Mouse (Mus musculus) lung, embryonic 15.5 days (tissue): ENCODE measurements around the gene Tmem119. TPM values are rescaled to one million over a fixed set of nuclear protein-coding genes. Genes with fewer than 3 reads are reported as not detected.
"Not testable (repeated sequence)": the region's sequence is repeated elsewhere in the genome, so short reads cannot be mapped to it uniquely, and the experiment has no call there.

Experiments used
- ATAC-seq: fragments of 200-750 bp; cut with Nextera tagmentation; 2 replicates; pipeline ENCODE4 v1.8.0; 2017; ENCODE audit warnings: moderate number of reproducible peaks, borderline replicate concordance; ENCODE audit not compliant: low FRiP score, low TSS enrichment; ENCODE audit errors: extremely low read depth
- H3K27ac ChIP-seq: fragments of 300-500 bp; sonication (generic); 2 replicates; pipeline ENCODE4 v1.5.1; 2015; ENCODE audit warnings: moderate library complexity, mild to moderate bottlenecking, inconsistent platforms
- H3K27me3 ChIP-seq: fragments of 300-500 bp; sonication (generic); 2 replicates; pipeline ENCODE4 v1.6.1; 2015; ENCODE audit warnings: inconsistent platforms
- H3K36me3 ChIP-seq: fragments of 300-500 bp; sonication (generic); 2 replicates; pipeline ENCODE4 v1.6.1; 2015; ENCODE audit warnings: inconsistent platforms
- H3K4me1 ChIP-seq: fragments of 300-500 bp; sonication (generic); 2 replicates; pipeline ENCODE4 v1.6.1; 2015; ENCODE audit warnings: inconsistent platforms
- H3K4me2 ChIP-seq: fragments of 300-500 bp; sonication (generic); 2 replicates; pipeline ENCODE4 v1.6.1; 2015; ENCODE audit warnings: inconsistent platforms, mild to moderate bottlenecking, moderate library complexity
- H3K4me3 ChIP-seq: fragments of 300-500 bp; sonication (generic); 2 replicates; pipeline ENCODE4 v1.5.1; 2015; ENCODE audit warnings: mild to moderate bottlenecking, inconsistent platforms
- H3K9ac ChIP-seq: fragments of 300-500 bp; sonication (generic); 2 replicates; pipeline ENCODE4 v1.6.1; 2015; ENCODE audit warnings: inconsistent platforms
- H3K9me3 ChIP-seq: fragments of 300-500 bp; sonication (generic); 2 replicates; pipeline ENCODE4 v1.6.1; 2016; ENCODE audit warnings: inconsistent platforms
- WGBS: fragments of 180-500 bp; shearing (Covaris S2); methylation state at CpG from one replicate; pipeline ENCODE4 v1.1.7; 2015; 5-methylcytosine and 5-hydroxymethylcytosine counted together
- polyA plus RNA-seq: library from polyadenylated mRNA; unstranded; fragments of >200 nt; fragmentation: Nextera tagmentation; extraction: Ambion mirVana; gene quantifications from 2 replicates; pipeline ENCODE4 v1.2.1, GENCODE M21; 2015

Gene Tmem119
- polyA plus RNA-seq, 1 experiment from 2014 or later = 48.1 TPM

DNA sequence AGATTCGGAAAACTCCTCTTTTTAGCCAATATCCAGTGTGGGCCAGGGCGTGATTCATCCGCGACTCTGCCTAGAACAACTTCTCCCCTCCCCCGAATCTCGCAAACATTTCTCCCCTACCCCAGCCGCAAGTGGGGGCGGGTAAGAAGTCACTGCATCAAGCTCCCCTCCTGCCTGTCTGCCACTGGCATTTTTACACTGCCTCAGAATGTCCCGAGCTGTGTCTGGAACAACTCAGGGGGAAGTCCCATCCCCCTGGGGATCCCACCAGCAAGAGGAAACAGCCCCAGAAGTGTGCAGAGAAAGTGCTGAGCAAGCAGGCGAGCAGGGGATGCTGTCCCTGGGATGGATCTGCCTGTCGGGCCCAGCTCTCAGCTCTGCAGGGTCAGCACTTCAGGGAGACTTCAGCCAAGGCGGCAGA lies 16.7 kb downstream of the Tmem119 start:
- Histone ChIP-seq H3K36me3 (no peaks in the 10 kb centered on the region), H3K9me3 (no peaks in the 10 kb centered on the region), H3K27ac (peak overlapping the region; percentile 89), H3K4me1 (peaks cover 26% of the 10 kb centered on the region), H3K9ac (no peak overlapping the region), H3K4me3 (peak overlapping the region; percentile 5; the same call in 1 of the 2 replicates), H3K27me3 (peaks cover 4% of the 10 kb centered on the region; the same call in 1 of the 2 replicates), H3K4me2 (peak overlapping the region; percentile 29; the same call in 1 of the 2 replicates)
- 11% methylated on average over 12 of the region's 12 CpGs for WGBS
- peak; percentile 72 for ATAC-seq

DNA sequence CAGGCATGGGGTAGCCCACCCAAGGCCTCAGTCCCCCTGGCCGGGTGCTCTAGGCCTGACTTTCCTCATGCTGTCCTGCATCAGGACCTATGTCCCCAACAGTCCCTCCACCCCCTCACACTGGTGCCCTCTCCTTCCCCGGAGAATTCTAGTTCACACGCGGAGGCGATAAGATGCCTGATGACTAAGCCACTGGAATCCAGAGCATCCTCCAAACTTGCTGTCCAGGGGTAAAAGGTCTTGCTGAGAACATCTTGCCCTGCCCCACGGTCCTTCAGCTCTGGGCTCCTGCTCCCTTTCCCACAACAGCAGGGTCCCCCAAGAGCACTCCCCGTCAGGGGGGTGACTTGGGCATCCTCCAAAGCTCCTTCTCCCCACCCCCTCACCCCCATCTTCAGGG lies 17.7 kb downstream of the Tmem119 start:
- Histone ChIP-seq H3K36me3 (no peaks in the 10 kb centered on the region), H3K9ac (no peak overlapping the region), H3K4me1 (peaks cover 23% of the 10 kb centered on the region), H3K27ac (peak overlapping the region; percentile 89), H3K4me3 (no peak overlapping the region), H3K9me3 (no peaks in the 10 kb centered on the region), H3K4me2 (no peak overlapping the region), H3K27me3 (peaks cover 4% of the 10 kb centered on the region; the same call in 1 of the 2 replicates)
- ATAC-seq = no peak
- WGBS = 76% methylated on average over 7 of the region's 7 CpGs

DNA sequence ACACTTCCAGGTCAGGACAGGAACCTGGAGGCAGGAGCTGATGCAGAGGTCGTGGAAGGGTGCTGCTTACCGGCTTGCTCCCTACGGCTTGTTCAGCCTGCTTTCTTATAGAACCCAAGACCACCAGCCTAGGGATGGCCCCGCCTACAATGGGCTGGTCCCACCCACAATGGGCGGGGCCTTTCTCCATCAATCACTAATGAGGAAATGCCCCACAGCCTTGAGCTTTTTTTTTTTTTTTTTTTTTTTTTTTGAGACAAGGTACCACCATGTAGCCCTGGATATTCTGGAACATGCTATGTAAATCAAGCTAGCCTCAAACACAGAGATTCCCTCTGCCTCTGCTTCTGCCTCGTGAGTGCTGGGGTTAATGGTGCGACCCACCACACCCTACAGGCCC lies 18.4 kb downstream of the Tmem119 start:
- Histone ChIP-seq H3K36me3 (peaks cover 4% of the 10 kb centered on the region), H3K27me3 (peaks cover 4% of the 10 kb centered on the region; the same call in 1 of the 2 replicates), H3K9me3 (no peaks in the 10 kb centered on the region), H3K4me2 (no peak overlapping the region), H3K27ac (no peak overlapping the region), H3K9ac (no peak overlapping the region), H3K4me1 (peaks cover 23% of the 10 kb centered on the region), H3K4me3 (no peak overlapping the region)
- no peak for ATAC-seq
- 78% methylated on average over 7 of the region's 7 CpGs for WGBS

DNA sequence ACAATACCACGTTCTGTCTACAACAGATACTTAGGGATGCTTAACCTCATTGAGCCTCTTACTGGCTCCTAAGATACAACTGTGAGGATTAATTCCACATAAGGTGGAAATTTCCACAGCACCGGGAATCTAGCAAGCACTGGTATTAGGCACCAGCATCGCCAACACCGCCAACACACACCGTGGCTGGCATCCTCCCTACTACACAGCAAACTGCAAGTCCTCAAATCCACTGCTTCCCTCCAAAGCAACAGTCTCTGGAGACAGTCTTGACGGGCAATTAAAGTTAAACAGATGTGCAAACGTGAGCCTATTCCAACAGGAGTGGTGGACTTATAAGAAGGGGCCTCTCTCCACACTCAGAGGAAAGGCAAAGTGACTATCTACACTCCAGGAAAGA lies 19.1 kb downstream of the Tmem119 start:
- WGBS = 78% methylated on average over 7 of the region's 7 CpGs
- peaks cover 9% of the 10 kb centered on the region for H3K36me3 ChIP-seq
- peaks cover 4% of the 10 kb centered on the region; the same call in 1 of the 2 replicates for H3K27me3 ChIP-seq
- no peak overlapping the region for H3K4me3 ChIP-seq
- H3K9me3 ChIP-seq = no peaks in the 10 kb centered on the region
- H3K27ac ChIP-seq = no peak overlapping the region
- no peak overlapping the region for H3K4me2 ChIP-seq
- H3K4me1 ChIP-seq = peaks cover 23% of the 10 kb centered on the region
- ATAC-seq = no peak
- no peak overlapping the region for H3K9ac ChIP-seq

DNA sequence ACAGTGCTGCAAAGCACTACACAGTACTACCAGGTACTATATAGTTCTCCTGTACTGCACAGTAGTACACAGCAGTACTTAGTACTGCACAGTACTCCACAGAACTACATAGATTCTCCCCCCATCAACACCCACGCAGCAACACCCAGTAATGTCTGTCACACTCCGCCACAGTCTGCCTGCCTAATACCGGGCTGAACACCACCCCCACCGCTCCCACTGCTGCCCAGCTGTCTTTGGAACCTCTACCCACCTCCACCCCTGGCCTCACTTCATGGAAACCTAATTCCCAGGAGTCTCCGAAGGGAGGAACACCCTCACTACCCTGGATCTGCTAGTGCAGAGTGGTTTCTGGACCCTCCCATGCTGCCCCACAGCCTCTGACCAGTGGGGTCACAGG lies 19.6 kb downstream of the Tmem119 start:
- peaks cover 4% of the 10 kb centered on the region; the same call in 1 of the 2 replicates for H3K27me3 ChIP-seq
- no peak for ATAC-seq

DNA sequence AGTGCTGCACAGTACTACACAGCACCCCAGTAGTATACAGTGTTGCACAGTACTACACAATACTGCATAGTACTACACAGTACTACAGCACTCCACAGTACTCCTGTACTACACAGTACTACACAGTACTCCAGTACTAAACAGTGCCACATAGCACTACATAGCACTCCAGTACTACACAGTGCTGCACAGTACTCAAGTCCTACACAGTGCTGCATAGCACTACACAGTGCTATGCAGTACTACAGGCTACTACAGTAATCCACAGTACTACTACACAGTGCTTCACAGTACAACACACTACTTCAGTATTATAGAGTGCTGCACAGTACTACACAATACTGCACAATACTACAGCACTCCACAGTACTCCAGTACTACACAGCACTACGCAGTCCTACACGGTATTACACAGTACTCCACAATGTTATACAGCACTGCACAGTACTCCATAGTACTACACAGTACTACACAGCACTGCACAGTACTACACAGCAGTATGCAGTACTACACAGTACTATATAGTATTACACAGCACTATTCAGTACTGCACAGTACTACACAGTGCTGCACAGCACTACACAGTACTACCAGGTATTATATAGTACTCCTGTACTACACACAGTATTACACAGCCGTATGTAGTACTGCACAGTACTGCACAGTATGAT lies 20.1 kb downstream of the Tmem119 start:
- Histone ChIP-seq H3K27me3 (peaks cover 4% of the 10 kb centered on the region; the same call in 1 of the 2 replicates), H3K4me3 (no peak overlapping the region), H3K4me2 (no peak overlapping the region), H3K27ac (no peak overlapping the region), H3K4me1 (peaks cover 23% of the 10 kb centered on the region), H3K9ac (no peak overlapping the region), H3K9me3 (no peaks in the 10 kb centered on the region), H3K36me3 (peaks cover 19% of the 10 kb centered on the region)
- no peak for ATAC-seq
- 95% methylated on average over 3 of the region's 3 CpGs for WGBS

More for the DNA sequence above, 19.6 kb downstream of the Tmem119 start:
- peaks cover 23% of the 10 kb centered on the region for H3K4me1 ChIP-seq
- H3K27ac ChIP-seq = no peak overlapping the region
- H3K9ac ChIP-seq = no peak overlapping the region
- H3K36me3 ChIP-seq = peaks cover 14% of the 10 kb centered on the region
- no peak overlapping the region for H3K4me3 ChIP-seq
- no peak overlapping the region for H3K4me2 ChIP-seq
- 81% methylated on average over 5 of the region's 5 CpGs for WGBS
- H3K9me3 ChIP-seq = no peaks in the 10 kb centered on the region

DNA sequence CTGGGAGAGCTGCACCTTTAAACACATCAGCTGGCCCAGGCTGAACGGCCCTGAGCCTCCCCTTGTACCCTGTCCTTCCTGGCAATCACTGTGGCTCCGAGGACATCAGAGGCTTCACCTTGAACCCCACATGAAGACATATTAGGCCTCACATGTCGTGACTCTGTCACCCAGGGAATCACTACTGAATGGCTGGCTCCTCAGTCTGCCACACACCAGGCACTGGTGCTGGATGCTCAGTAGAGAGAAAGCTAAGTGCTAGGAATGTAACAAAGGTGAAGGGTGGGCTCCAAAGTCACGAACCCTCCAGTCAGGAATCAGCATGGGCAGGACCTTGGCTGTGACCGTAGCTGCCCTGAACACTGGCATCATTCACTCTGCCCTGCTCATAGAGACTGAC lies 20.7 kb downstream of the Tmem119 start:
- Histone ChIP-seq H3K36me3 (peaks cover 26% of the 10 kb centered on the region), H3K4me1 (peaks cover 19% of the 10 kb centered on the region), H3K27ac (no peak overlapping the region), H3K4me3 (no peak overlapping the region), H3K27me3 (peaks cover 4% of the 10 kb centered on the region; the same call in 1 of the 2 replicates), H3K9me3 (no peaks in the 10 kb centered on the region), H3K9ac (no peak overlapping the region), H3K4me2 (no peak overlapping the region)
- 64% methylated on average over 5 of the region's 5 CpGs for WGBS
- ATAC-seq = no peak

DNA sequence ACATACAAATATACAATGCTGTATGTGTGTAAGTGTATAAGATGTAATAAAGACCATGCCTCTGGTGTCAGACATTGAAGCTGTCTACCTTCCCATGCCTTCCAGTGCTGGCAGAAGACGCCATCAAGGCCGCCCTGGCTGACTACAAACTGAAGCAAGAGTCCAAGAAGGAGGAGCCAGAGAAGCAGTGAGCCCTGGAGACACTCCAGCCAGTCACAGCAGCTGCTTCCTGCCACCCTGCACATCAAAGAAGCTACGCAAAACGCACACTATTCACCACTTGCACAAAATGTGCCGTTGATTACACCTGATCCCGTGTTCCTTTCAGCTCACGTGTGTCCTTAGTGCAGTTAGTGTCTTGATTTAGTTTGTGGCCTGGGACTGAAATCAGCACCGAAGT lies 22.6 kb downstream of the Tmem119 start:
- ATAC-seq, H3K4me3 ChIP-seq, H3K9me3 ChIP-seq, H3K9ac ChIP-seq, H3K27me3 ChIP-seq, H3K4me2 ChIP-seq, H3K27ac ChIP-seq: not testable (repeated sequence)
- Histone ChIP-seq H3K36me3 (peaks cover 30% of the 10 kb centered on the region), H3K4me1 (peaks cover 12% of the 10 kb centered on the region)
- WGBS = 83% methylated on average over 8 of the region's 8 CpGs

DNA sequence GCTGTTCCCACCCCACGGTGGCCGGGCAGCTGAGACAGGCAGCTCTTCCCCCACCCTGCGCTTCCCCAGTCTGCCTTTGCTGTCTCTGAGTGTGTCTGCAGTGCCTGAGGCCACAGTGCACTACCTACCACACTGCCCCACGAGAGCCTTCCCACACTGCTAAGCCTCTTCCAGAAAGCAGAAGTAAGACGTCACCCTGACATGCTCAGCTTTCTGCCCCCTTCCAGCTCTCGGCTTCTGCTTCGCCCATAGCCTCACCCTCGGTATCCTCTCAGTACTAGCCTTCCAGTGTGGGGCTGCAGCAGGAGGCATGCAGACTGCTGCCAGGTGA lies 23.5 kb downstream of the Tmem119 start:
- Histone ChIP-seq H3K36me3 (peaks cover 30% of the 10 kb centered on the region), H3K27ac (no peak overlapping the region), H3K4me2 (no peak overlapping the region), H3K9ac (no peak overlapping the region), H3K4me3 (no peak overlapping the region), H3K27me3 (no peaks in the 10 kb centered on the region), H3K9me3 (no peaks in the 10 kb centered on the region), H3K4me1 (peaks cover 10% of the 10 kb centered on the region)
- WGBS = 84% methylated on average over 8 of the region's 8 CpGs
- ATAC-seq = no peak

DNA sequence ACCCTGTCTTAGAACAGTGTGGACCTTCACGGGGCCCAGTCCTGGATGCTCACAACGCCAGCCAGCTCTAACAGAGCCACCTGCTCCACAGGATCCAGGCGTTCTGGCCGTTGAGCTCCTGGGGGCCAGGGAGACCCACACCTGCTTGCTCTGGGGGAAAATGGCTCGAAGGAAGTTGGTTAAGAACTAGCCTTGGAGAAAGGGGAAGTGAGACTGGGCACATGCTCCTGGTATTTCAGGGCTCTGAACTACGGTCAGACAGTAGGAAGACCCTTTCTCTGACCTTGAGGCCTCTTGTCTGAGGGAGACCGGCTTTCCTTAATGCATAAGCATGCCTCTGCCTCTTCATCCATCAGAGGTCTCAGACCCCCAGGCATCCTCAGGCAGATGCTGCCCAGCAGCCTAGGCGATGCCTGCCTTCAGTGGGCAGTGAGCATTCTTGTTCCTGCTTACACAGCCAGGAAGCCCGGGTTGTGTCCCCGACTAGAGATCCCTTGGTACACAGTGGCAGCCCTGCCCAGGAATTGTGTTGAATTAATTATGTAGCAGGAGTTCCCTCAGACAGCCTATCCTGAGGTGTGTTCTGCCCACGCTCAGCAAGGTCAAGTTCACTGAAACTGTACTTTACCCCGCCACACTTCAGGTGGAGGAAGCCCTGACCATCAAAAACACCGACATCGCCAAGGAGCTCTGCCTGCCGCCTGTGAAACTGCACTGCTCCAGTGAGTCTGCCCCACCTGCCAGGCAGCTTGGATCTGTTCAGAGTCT lies 24.0 kb downstream of the Tmem119 start:
- Histone ChIP-seq H3K4me3 (no peak overlapping the region), H3K27ac (no peak overlapping the region)

DNA sequence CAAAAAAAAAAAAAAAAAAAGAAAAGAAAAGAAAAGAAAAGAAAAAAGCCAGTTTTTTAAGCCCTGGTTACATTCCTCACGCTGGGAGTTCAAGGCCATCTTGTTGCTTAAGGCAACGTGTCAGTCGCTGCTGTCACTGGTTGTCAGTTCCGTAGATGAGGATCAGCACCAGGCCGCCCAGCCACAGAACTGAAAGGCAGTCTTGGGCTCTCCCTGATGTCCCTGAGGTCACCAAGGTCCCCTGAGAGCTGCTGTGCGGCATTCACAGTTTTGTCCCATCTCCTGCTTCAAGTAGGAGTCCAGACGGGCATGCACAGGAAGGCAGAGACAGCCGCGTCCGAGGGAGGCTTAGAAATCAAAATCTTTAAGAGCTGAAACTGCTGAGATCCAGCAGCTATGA lies 24.7 kb downstream of the Tmem119 start:
- no peaks in the 10 kb centered on the region for H3K9me3 ChIP-seq
- H3K27me3 ChIP-seq = no peaks in the 10 kb centered on the region
- H3K4me1 ChIP-seq = peaks cover 13% of the 10 kb centered on the region
- ATAC-seq = no peak
- no peak overlapping the region for H3K27ac ChIP-seq
- WGBS = 89% methylated on average over 10 of the region's 10 CpGs
- no peak overlapping the region for H3K4me2 ChIP-seq
- H3K4me3 ChIP-seq = no peak overlapping the region
- H3K36me3 ChIP-seq = peaks cover 30% of the 10 kb centered on the region
- no peak overlapping the region for H3K9ac ChIP-seq

More for the DNA sequence above, 24.0 kb downstream of the Tmem119 start:
- Histone ChIP-seq H3K4me1 (peaks cover 10% of the 10 kb centered on the region), H3K9ac (no peak overlapping the region), H3K9me3 (no peaks in the 10 kb centered on the region), H3K27me3 (no peaks in the 10 kb centered on the region), H3K4me2 (no peak overlapping the region), H3K36me3 (peaks cover 30% of the 10 kb centered on the region)
- WGBS = 92% methylated on average over 15 of the region's 15 CpGs
- no peak for ATAC-seq

DNA sequence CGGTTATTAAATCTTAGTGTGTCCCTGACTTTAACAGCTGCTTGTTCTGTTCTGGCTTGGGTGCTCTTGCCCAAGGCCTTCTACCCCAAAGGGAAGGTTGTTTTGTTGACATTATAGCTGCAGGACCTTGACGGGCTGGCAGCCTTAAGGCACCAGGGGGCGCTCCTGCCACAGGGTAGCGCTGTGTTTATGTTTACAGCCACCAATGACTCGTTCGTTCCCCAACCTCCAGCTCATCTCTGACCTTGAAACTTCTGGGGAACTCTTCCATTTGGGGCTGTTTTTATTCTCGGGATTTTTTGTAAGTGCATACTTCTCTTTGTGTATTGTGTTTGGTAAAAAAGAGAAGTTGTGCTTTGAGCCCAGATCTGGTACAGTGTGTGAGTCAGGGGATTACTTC lies 26.7 kb downstream of the Tmem119 start:
- H3K9ac ChIP-seq = peak overlapping the region; percentile 57
- ATAC-seq = no peak
- under 1% methylated on average over 7 of the region's 7 CpGs for WGBS

More for the DNA sequence above, 26.7 kb downstream of the Tmem119 start:
- Histone ChIP-seq H3K4me3 (peak overlapping the region; percentile 99), H3K36me3 (peaks cover 32% of the 10 kb centered on the region), H3K27me3 (no peaks in the 10 kb centered on the region), H3K4me1 (peaks cover 26% of the 10 kb centered on the region), H3K9me3 (no peaks in the 10 kb centered on the region), H3K4me2 (peak overlapping the region; percentile 89), H3K27ac (no peak overlapping the region)
